Mouse (Mus musculus): Measurements from ENCODE around the gene Gadd45a.

GRCm38 (mm10) chr6:67046937-67047336 lies 9.7 kb upstream of the Gadd45a start:
- TF ChIP-seq GATA1 (IDR thresholded peaks at IDR 0.05; ENCODE audit: borderline replicate concordance, low read length): no peak
- no peak for TF ChIP-seq FLI1 (IDR thresholded peaks at IDR 0.05; ENCODE audit: low read length)
